Mouse (Mus musculus) frontal cortex, postnatal 36 days (tissue): Measurements from ENCODE around the gene Bmx.

Source experiments
- DNase-seq, 2 experiments: peaks; one replicate each; pipeline ENCODE4 v3.0.0; 2022; ENCODE audit warnings: low spot score in 2 of 2

Bmx gene

GRCm38 (mm10) chrX:164258057-164258456 lies at the start of gene Bmx:
Gene Bmx (minus strand): TSS chrX:164258193.
- DNase-seq = no peak

DNA sequence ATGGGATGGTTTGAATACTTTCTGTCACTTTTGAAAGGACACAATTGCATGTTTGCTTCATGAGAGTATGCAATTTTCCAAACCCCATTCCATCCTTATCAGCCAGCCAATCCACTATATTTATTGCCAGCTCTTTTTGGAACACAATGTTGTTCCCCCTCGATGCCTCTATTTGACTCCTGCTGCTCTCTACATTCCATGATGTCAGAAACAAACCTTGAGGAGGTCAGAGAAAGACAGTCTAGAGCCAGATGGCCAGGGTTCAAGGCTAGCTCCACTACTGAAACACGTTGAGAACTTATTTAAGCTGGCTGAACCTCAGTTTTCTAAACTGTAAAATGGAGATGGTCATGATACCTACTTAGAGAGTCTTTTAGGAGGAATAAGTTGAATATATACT lies 48.3 kb upstream of the Bmx start:
- no peak for DNase-seq

DNA sequence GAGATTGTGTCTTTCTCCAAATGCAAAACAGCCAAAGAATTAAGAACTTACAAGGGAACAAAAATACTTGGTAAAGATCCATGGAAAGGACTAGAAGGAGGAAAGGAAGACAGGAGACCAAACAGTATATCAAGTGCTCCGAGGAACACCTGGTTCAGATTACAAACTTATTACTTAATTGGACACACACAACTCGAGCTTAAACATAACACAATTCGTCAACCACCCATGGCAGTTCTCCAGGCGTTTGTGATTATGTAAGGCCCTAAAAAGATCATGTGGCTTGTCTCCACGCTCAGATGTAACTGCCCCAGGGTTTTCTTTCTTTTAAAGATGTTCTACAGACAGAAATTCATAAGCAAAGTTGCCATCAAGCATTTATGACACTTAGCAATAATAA lies 33.2 kb upstream of the Bmx start:
- DNase-seq = no peak

GRCm38 (mm10) chrX:164287077-164287476 lies 29.1 kb upstream of the Bmx start:
- DNase-seq = peak in 1 of 2 experiments; percentile 3

DNA sequence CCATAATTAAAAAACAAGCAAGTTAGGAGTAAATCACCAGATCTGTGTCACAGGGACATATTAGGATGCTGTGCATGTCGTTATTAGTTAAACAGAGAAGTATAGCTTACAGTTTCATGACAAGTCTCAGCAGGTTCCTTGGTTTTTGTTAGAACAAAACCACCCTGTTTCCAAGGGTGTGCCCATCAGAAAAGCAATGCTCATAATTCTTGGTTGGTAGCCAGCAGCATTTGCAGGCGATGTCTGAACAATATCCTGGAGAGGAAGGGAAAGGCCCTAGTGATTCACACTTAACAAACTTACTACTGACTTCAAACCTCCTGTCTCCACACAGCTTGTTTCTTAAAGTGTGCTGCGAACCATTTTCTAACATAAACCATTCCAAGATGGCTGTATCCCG lies 25.8 kb upstream of the Bmx start:
- DNase-seq = no peak

DNA sequence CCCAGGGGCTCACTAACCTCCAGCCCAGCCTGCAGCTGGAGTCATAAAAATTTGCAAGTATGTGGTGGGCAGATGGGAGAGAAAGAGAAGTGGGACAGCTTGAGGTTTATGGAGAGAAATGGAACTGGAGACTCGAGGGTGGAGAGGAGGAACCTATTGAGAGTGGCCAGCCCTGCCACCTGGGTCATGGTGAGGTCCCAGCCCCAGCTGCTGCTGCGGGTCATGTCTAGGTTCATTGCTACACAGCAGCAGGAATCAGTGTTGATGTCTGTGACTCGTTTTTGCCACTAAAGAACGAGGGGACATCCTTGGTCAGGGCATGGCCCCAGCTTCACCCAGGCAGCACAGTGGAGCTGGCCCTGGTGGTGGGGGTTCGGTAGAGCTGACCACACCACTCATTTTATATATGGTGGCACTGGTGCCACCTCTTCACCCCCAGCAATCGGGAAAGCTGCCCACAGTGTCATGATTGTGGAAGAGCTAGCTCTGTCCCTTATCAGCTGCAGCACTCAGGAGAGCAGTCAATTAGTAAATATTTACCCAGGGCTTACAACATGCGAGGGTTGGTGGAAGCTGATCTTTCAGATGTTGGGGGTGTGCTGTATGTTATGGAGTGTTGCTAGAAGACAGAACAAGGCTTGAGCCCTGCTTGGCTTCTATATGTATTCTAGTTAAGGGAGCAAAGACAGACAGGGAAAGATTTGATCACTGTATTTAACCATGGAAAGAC lies 23.1 kb upstream of the Bmx start:
- DNase-seq = no peak

DNA sequence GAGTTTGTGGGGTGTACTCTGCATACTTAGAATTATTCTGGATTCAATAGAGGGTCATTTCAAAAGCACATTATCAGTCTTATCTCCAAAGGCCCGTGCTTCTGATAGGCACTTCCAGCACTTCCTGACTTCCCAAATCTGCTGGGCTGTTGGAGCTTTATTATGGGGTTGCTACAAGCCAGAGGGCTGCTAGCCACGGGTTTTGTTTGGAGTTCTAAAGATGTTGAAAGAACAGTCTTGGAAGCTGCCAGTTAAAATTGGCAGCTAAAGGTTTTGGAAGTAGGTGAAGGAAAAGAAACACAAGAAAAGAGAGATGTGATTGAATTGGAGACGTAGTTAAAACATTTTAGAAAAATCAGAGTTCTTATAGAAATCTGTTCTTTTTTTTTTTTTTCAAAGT lies 17.5 kb upstream of the Bmx start:
- no peak for DNase-seq

- DNase-seq = no peak
Observed at GRCm38 (mm10) chrX:164270603-164271002, 12.6 kb upstream of the Bmx start.

DNA sequence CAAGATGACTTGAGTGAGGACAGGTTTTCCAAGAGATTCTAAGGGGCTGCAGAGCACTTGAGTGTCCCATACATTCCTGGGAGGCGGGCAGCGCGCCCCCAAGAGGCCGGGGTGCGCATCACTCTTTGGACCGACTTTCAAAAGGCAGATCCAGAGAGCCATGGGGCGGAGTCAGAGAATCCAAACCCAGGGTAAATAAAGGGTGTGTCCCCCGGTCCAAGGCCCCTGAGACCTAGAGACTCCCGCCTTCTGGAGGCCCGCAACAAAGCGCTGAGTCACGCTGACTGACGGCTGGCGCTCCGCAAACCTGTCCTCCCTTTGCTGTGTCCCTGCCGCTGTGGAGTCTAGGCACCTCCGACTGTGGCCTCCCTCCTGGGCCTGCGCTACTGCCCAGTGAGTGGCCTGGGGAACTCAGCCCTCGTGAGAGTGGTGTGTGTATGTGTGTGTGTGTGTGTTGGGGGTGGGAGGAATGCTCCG lies 11.3 kb upstream of the Bmx start, which contains the start of gene Pir:
Gene Pir, plus strand, starts transcription at position 87 of the 477 bp plus-strand sequence.
- peak; percentile 20 to 52 for DNase-seq

DNA sequence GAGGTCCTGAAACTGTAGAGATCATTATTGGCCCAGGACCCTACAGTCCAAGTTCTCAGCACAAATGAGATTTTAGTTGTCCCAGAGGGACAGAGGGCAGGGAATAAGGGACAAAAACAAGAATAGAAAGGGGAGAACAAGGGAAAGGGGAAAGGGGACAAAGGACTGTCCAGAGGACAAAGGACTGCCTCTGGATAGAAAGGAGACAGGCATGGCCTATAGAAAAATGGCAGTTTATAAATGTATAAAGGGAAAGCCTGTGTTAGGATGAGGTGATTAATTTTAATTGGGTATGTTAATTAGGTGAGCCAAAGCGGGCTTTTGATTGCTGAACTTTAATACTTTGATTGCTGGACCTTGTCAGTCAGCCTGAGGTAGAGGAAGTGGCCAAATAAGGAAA lies 6.9 kb upstream of the Bmx start:
- no peak for DNase-seq

DNA sequence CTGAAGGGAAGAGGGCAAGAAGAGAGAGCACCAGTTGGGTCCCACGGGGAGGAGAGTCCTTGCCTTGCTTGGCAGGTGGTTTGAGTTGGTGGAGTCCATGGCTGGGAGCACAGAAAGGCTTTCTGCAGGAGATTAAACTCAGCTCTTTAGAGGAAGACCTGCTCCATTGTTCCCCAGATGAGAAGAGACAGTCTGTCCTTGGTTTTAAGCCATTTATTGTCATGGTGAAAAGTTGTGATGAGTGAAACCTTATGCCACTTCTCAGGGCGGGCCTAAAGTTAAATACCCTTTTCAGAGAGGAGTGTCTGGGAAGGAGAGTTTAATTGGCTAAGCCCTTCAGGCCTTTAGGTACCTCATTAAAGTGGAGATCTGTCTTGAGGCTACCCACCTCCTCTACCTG lies 4.3 kb upstream of the Bmx start:
- no peak for DNase-seq

GRCm38 (mm10) chrX:164258662-164259061 lies 669 bp upstream of the Bmx start:
- DNase-seq = no peak

GRCm38 (mm10) chrX:164256527-164256926 lies 1.5 kb downstream of the Bmx start:
- no peak for DNase-seq

DNA sequence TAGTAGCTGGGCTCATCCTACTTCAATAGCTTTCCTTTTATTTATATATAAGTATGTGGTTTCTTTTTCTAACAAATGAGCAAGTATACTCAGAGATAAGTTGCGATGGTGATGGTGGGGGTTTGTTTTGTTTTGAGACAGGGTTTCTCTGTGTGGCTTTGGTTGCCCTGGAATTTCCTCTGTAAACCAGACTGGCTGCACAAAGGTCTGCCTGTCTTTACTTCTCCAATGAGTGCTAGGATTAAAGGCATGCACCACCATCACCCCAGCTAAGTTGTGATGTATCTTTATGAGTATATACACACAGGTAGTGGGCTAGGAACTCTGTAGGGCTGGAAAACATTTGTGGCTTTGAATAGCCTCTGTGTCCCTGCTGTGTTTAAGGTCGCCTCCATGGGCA lies 11.3 kb downstream of the Bmx start:
- no peak for DNase-seq

DNA sequence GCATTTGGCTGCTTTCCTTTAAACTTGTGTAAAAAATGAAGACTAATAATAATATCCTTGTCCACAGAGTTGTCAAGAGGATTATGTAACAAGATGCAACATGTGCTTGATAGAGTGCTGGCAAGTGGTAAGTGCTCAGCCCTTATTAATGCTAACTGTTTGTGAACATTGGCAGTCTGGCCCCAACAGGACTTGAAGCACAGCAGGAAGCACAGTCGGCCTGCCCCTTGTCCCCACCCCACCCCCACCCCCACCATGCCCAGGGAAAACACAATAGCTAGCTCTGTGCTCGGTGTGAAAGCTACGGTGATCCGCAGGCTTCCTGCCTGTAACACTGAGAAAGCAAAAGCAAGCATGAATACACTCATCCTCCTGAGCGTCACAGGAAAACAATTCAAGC lies 12.3 kb downstream of the Bmx start:
- no peak for DNase-seq

- no peak for DNase-seq
Observed at GRCm38 (mm10) chrX:164233380-164233779, 24.6 kb downstream of the Bmx start.

DNA sequence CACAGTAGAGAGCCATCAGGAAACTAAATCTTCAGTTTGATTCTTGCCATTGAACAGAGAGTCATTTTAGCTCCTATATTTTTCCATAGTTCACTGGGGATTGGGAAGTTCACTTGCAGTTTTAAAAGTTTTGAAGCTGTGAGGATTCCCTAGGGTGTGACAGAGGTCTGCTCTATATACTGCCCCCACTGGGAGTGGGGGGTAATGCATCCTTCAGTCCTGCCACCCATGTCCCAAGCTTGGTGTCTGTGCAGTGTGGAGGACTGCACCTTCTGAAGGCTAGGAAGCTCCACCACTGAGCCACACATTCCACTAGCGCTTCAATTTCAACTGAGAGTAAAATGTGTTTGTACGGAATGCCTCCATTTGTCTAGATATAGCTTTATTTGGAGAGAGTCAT lies 36.0 kb downstream of the Bmx start:
- no peak for DNase-seq

DNA sequence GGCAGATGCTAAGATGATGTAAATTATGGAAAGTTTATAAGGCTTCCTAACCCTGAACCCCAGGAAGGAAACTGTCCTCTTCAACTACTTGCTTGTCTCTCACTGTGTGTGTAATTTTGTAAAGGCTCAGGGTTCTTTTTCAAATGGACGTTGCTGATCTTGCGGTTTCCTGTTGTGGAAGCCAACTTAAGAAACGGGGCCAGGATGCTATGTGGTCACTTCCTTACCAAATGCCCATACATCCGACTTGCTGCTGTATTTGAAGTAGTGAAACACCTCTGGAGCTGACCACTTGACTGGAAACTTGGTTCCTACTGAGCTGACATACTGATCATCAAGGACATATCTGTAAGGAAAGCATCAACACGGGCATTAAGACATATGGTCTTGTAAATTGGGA lies 57.4 kb downstream of the Bmx start:
- DNase-seq = no peak

DNA sequence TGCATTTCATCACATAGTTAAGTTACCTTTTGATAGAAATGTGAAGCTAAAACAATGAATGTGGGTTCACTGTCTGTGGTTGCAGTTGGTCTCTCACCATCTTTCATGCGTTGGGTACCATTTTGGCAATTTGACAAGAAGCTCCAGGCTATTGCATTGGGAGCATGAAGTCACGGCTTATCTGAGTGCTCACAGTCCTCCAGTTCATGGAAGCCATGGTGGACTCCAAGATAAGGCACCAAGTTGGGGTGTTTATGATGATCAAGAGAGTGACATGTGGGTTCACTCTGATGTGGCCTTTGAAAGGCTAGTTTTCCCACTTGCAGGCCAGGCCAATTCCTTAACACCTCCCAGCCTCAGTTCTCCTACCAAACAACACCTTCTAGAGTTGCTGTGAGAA lies 60.3 kb downstream of the Bmx start:
- DNase-seq = no peak

- no peak for DNase-seq
Observed at GRCm38 (mm10) chrX:164189880-164190279, 68.1 kb downstream of the Bmx start.

GRCm38 (mm10) chrX:164183844-164184243 lies 74.1 kb downstream of the Bmx start:
- peak; percentile 5 to 52 for DNase-seq

DNA sequence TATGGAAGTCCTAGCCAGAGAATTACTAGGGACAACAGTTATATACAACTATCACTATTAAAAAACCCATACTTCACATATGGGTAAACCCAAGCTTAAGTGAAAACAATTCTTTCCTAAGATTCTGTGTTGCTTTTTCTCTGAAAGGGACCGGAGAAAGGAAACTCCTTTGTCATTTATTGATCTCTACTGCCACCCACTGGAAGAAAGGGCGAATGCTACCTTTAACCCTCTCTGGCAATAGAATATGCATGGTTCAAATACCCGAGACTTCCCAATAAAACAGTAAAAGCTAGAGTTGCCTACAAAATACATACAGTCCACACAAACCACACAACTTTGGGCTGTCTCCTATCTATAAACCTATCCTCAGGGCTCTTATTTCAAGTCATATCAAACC lies 78.2 kb downstream of the Bmx start:
- peak; percentile 36 to 55 for DNase-seq

GRCm38 (mm10) chrX:164178856-164179255 lies 79.1 kb downstream of the Bmx start:
- DNase-seq = no peak

DNA sequence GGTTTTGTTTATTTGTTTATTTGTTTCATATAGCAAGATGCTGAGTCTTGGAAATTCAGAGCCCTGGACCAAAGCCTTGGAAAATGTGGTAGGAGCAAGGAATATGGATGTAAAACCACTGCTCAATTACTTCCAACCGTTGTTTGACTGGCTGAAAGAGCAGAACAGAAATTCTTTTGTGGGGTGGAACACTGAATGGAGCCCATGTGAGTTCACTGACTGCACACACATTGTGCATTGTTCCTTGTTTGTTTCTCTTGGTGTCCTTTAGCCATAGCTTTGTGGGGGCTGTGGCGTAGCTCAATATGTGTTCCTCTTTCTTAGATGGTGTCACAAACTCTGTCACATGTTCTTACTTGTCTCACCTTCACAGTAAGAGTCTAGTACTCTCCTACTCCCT lies 82.2 kb downstream of the Bmx start:
- DNase-seq = no peak
